Mouse (Mus musculus) ES-E14 (cell line): ENCODE measurements around the gene Zfp568. TPM values are rescaled to one million over a fixed set of nuclear protein-coding genes. Genes with fewer than 3 reads are reported as not detected.
A peak's percentile ranks its signal among the peaks of the same experiment; 100 is the strongest.

Experiments used
- DNase-seq: peaks from one replicate; pipeline ENCODE4 v3.0.0-alpha.2; 2013; ENCODE audit warnings: low read depth, low spot score
- H3K27ac ChIP-seq: 2 replicates; pipeline ENCODE4 v1.5.1; 2012; ENCODE audit warnings: low read depth, mild to moderate bottlenecking, low read length, moderate library complexity, mixed read lengths; ENCODE audit not compliant: poor library complexity, insufficient read depth, severe bottlenecking
- H3K36me3 ChIP-seq: 2 replicates; pipeline ENCODE4 v1.6.1; 2012; ENCODE audit warnings: mild to moderate bottlenecking, low read length, moderate library complexity, mixed read lengths; ENCODE audit not compliant: control insufficient read depth, poor library complexity, insufficient read depth, severe bottlenecking
- H3K4me1 ChIP-seq, 2 experiments: fragments of 150-350 bp in 1 of 2; sonication (generic) in 1 of 2; 2 replicates each; pipeline ENCODE4 v1.6.1; 2012; ENCODE audit warnings: low read length in 2 of 2, mild to moderate bottlenecking in 1 of 2, mixed read lengths in 1 of 2; ENCODE audit not compliant: control insufficient read depth in 2 of 2, insufficient read depth in 2 of 2, poor library complexity in 1 of 2
- H3K4me3 ChIP-seq, 2 experiments: fragments of 150-350 bp in 1 of 2; sonication (generic) in 1 of 2; 2 replicates each; pipeline ENCODE4 v1.5.1; 2012; ENCODE audit warnings: low read length in 2 of 2, low read depth in 1 of 2, mild to moderate bottlenecking in 1 of 2, mixed read lengths in 1 of 2; ENCODE audit not compliant: insufficient read depth in 1 of 2, poor library complexity in 1 of 2, severe bottlenecking in 1 of 2
- H3K9ac ChIP-seq: 2 replicates; pipeline ENCODE4 v1.6.1; 2012; ENCODE audit warnings: low read depth, mild to moderate bottlenecking, low read length, mixed read lengths; ENCODE audit not compliant: poor library complexity, insufficient read depth, severe bottlenecking
- H3K9me3 ChIP-seq: fragments of 150-350 bp; sonication (generic); 2 replicates; pipeline ENCODE4 v1.6.1; 2012; ENCODE audit warnings: low read depth, mild to moderate bottlenecking, low read length; ENCODE audit not compliant: control insufficient read depth, insufficient read depth
- CHD2 ChIP-seq: IDR thresholded peaks from 2 replicates; pipeline ENCODE4 v1.6.1; 2014; ENCODE audit warnings: mild to moderate bottlenecking, low read depth, low read length, inconsistent platforms
- HCFC1 ChIP-seq: IDR thresholded peaks from 2 replicates; pipeline ENCODE4 v1.6.1; 2012; ENCODE audit warnings: low read length, inconsistent platforms, borderline replicate concordance; ENCODE audit not compliant: insufficient read depth
- MAFK ChIP-seq: IDR thresholded peaks from 2 replicates; pipeline ENCODE4 v1.6.1; 2014; ENCODE audit warnings: mild to moderate bottlenecking, low read depth, low read length, inconsistent platforms; ENCODE audit not compliant: insufficient read depth
- ZC3H11A ChIP-seq: IDR thresholded peaks from 2 replicates; pipeline ENCODE4 v1.6.1; 2012; ENCODE audit warnings: low read depth, mild to moderate bottlenecking, inconsistent platforms, low read length, borderline replicate concordance
- ZNF384 ChIP-seq: IDR thresholded peaks from 2 replicates; pipeline ENCODE4 v1.6.1; 2012; ENCODE audit warnings: low read depth, low read length, inconsistent platforms
- in situ Hi-C, 2 experiments: fragments of 600-800 bp; cut with MboI; formaldehyde crosslinking; loops; one replicate each; pipeline ENCODE4 v1.15.1; 2025; ENCODE audit warnings: low sequenced_read_pairs in 2 of 2, inconsistent platforms in 1 of 2; ENCODE audit not compliant: unreplicated experiment in 2 of 2
- total RNA-seq: library from RNA; depleted of rRNA; stranded (reverse); fragments of 300-350 nt; gene quantifications from 2 replicates; pipeline ENCODE4 v1.2.3, GENCODE M21; 2012; rRNA removed

Zfp568 gene
- total RNA-seq, result 120 and 126 TPM in 2 replicates

DNA sequence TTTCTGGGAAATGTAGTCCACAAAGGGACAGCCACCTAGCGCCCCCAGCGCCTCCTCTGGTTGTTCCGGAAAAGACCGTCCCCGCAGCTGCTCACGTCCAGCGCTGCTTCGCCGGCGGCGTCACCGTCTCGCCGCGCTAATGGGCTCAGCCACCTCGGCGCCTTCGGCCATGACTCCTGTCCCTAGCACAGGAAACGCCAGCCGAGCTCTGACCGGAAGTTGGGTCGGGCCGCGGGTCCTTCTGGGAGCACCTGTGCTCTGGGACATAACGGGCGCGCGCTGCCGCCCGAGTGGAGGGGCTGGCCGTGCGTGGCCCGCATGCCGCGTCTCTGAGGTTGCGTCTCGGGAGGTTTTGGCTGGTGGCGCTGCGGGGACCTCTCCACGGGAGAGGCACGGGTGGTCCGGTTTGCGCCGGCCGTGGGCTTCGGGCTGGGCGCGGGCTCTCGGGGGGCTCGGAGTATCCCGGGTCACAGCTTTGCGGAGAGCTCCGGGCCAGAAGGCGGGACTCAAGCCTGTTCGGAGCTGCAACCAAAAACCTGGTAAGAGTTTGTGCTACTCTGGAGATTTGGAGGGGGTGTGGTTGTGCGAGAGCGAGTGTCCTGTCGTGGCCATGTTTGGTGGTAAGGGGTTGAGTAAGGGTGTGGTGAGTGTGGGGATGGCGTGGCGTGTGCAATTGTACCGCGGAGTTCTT, at the start of gene Zfp568:
Zfp568 (plus strand) TSS at position 266 of the 691 bp plus-strand sequence.
- Histone ChIP-seq H3K36me3 (peaks cover 18% of the 10 kb centered on the region), H3K9ac (peak within 1 kb of the TSS; percentile 96), H3K27ac (peak within 1 kb of the TSS; percentile 100), H3K4me3 (peak within 1 kb of the TSS; percentile 78 to 96), H3K4me1 (peaks cover 9 to 22% of the 10 kb centered on the region in 2 experiments), H3K9me3 (no peaks in the 10 kb centered on the region)
- DNase-seq, result peak; percentile 72
- in situ Hi-C loops, result no loop called here
- TF ChIP-seq ZNF384 (no peak), ZC3H11A (no peak), CHD2 (no peak), HCFC1 (peak; percentile 90), MAFK (no peak)

DNA sequence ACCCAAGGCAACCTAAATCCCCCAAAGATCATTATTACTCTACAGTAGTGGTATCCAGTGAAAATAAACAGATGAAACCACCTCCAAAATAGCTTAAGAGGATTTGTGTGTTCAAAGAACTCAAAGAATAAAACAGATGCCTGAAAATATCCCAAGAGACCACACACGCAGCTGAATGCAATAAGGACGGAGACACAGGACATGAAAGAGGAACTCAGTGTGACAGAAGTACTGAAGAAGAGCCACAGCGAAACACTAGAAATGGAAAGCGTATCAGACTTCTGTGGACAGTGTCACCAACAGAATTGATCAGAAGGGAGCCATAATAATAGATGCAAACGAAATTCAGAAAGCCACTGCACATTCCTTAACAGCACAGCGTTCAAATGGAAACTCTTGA, 44.9 kb upstream of the Zfp568 start:
- peaks cover 3 to 18% of the 10 kb centered on the region in 2 experiments; a peak in 3 of 4 replicates for H3K4me1 ChIP-seq
- DNase-seq, result no peak
- H3K9ac ChIP-seq, result no peak overlapping the region
- in situ Hi-C loops, result no loop called here
- H3K9me3 ChIP-seq, result no peaks in the 10 kb centered on the region
- H3K4me3 ChIP-seq, result no peak overlapping the region
- TF ChIP-seq HCFC1 (no peak), ZC3H11A (no peak), ZNF384 (no peak), MAFK (no peak), CHD2 (no peak)
- peaks cover 26% of the 10 kb centered on the region for H3K36me3 ChIP-seq
- no peak overlapping the region for H3K27ac ChIP-seq

DNA sequence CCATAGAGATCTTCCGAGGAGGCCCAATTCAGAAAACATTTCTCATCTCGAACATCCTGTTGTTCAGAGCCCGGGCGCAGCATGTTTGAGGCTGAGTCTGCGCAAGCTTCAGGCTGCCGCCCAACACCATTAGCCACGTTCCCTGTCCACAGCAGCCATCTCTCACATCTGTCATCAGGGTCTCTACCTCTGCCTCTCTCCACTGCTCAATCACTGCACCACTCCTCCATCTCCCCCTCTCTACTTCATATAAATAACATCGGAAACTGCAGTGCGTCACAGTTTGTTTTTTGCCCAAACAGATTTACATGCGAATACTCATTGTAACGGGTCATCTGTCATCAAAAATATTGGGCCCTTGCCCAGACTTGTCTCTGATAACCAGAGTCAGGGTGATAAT, 42.7 kb upstream of the Zfp568 start:
- H3K9ac ChIP-seq, result peak overlapping the region; percentile 44; the same call in 1 of the 2 replicates
- H3K4me1 ChIP-seq, result peaks cover 3 to 18% of the 10 kb centered on the region in 2 experiments; a peak in 3 of 4 replicates
- H3K4me3 ChIP-seq, result peak overlapping the region in 1 of 2 experiments; percentile 3; a peak in 1 of 4 replicates
- DNase-seq, result no peak
- no peak for TF ChIP-seq ZC3H11A
- TF ChIP-seq HCFC1, result no peak
- TF ChIP-seq MAFK, result no peak
- TF ChIP-seq CHD2, result no peak
- no peak for TF ChIP-seq ZNF384
- H3K36me3 ChIP-seq, result peaks cover 6% of the 10 kb centered on the region
- H3K9me3 ChIP-seq, result no peaks in the 10 kb centered on the region
- H3K27ac ChIP-seq, result peak overlapping the region; percentile 17; the same call in 1 of the 2 replicates
- in situ Hi-C loops, result no loop called here

DNA sequence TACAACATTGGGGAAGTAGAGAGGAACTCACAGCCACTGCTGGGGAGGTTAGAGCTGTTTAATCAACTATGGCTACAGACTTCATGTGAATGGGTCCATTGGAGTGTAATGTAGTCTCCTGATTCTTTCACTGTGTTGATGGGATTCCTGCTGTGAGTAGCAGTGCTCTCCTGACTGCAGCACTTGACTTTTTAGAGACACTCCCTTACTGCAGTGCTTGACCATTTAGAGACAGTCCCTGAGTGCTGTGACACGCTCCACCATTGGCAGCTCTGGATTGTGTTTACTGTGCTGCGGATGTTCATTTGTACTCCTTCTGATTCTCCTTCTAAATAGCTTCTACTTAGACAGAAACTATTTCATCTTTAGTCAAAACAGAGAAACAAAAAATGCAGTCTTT, 41.0 kb upstream of the Zfp568 start:
- TF ChIP-seq HCFC1, result 0 out of 2 replicates have a peak, but pooled peaks have one; percentile 51
- TF ChIP-seq MAFK, result no peak
- TF ChIP-seq ZC3H11A, result no peak
- no peak for TF ChIP-seq ZNF384
- no peak for TF ChIP-seq CHD2
- Histone ChIP-seq H3K9ac (no peak overlapping the region; the same call in 1 of the 2 replicates), H3K4me1 (peaks cover 3 to 18% of the 10 kb centered on the region in 2 experiments; a peak in 3 of 4 replicates), H3K9me3 (no peaks in the 10 kb centered on the region), H3K27ac (no peak overlapping the region; the same call in 1 of the 2 replicates), H3K36me3 (peaks cover 4% of the 10 kb centered on the region; the same call in 1 of the 2 replicates), H3K4me3 (peak overlapping the region; percentile 48 to 56)
- DNase-seq, result peak; percentile 52
- in situ Hi-C loops, result no loop called here
